Mouse (Mus musculus) left cerebral cortex, postnatal 14 days (tissue): ENCODE results near the gene Rora. TPM values are rescaled to one million over a fixed set of nuclear protein-coding genes. Genes with fewer than 3 reads are reported as not detected.

ENCODE experiments used
- DNase-seq, 2 experiments: peaks; one replicate each; pipeline ENCODE4 v3.0.0; 2021 to 2022; ENCODE audit warnings: low spot score in 2 of 2, mixed read lengths in 1 of 2
- intact Hi-C: fragments of 180-260 bp; cut with DNase I; formaldehyde crosslinking; loops from one replicate; pipeline ENCODE4 v1.15.1; 2025
- total RNA-seq, 2 experiments: library from RNA; stranded (reverse); gene quantifications; 2 replicates each; pipeline ENCODE4 v1.2.3; 2021

Rora gene
- total RNA-seq, 2 experiments from 2014 or later: 50.0 to 66.1 TPM

- no peak for DNase-seq
- intact Hi-C loops: no loop called here
Measured at GRCm38 (mm10) chr9:68850321-68850720, 196.7 kb downstream of the Rora start.

DNA sequence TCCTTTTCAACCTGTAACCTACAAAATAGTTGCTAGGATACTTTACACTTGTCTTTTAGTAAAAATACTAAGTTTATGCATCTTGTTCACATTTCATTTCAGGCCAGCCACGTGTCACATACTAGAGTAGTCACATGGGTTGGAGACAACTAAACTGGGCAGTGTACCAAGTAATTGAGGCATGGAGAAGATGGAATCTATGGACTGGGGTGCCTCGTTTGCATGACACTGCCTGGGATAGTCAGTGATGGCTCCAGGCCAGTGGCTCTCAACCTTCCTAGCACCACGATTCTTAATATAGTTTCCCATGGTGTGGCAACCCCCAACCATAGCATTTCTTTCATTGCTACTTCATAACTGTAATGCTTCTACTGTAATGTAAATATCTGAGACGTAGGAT lies 198.6 kb downstream of the Rora start:
- DNase-seq: no peak
- intact Hi-C loops: no loop called here

GRCm38 (mm10) chr9:68852934-68853333 lies 199.3 kb downstream of the Rora start:
- intact Hi-C loops: no loop called here
- no peak for DNase-seq

- intact Hi-C loops: no loop called here
- no peak for DNase-seq
Measured at GRCm38 (mm10) chr9:68859500-68859899, 205.9 kb downstream of the Rora start.

DNA sequence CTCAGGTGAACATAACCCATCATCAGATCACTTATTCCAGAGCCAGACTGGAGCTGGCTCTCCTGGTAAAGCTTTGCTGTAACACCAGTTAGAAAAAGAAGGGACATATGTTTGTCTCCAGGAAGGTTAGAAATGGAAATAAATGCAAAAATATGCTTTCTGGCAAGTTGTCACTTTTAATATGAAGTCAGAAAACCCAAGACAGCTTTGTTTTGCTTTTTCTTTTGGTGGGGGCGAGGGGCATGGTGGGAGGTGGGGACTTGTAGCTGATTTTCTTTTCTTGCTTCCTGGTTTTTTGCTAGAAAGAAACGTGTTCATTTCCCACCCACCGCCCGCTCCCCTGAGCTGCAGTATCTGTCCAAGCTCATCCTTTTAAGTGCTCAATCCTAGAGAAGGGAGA lies 212.7 kb downstream of the Rora start:
- intact Hi-C loops: no loop called here

DNA sequence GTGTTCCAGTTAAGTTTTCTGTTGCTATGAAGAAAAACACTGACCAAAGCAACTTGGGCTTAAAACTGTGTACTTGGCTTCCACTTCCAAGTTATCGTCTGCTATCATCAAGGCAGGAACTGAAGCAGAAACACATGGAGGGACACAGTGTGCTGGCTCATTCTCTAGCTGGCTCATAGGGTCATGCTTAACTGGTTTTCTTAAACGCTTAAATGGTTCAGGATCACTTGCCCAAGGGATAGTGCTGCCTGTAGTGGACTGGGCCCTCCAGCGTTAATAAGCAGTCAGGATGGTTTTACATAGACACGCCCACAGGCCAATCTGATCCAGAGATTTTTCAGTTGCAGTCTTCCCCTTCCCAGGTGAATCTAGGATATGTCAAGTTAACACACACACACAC lies 220.3 kb downstream of the Rora start:
- intact Hi-C loops: no loop called here
- no peak for DNase-seq

More for the DNA sequence above, 212.7 kb downstream of the Rora start:
- DNase-seq: peak in 1 of 2 experiments; percentile 56

DNA sequence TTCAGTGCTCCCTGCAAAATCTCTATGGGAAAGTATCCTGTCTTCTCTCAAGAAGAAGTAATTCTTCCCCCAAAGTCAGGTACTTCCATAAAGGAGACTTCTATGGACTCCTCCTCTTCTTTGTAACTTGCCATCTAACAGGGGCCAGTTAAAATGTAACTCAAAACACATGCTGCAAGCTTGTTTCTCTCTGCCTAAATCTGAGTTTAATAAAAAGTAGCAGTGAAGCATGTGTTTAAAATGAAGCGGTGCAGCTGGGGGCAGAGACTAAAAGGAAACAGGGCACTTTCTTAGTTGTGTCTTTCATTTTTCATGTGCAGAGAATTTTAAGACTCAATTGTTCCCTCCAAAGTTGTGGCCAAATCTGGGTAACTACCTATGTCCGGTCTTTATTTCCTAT lies 221.0 kb downstream of the Rora start:
- intact Hi-C loops: no loop called here
- no peak for DNase-seq

- intact Hi-C loops: no loop called here
- peak in 1 of 2 experiments; percentile 34 for DNase-seq
Measured at GRCm38 (mm10) chr9:68875791-68876190, 222.2 kb downstream of the Rora start.

- DNase-seq: no peak
- intact Hi-C loops: no loop called here
Measured at GRCm38 (mm10) chr9:68876289-68876688, 222.7 kb downstream of the Rora start.

DNA sequence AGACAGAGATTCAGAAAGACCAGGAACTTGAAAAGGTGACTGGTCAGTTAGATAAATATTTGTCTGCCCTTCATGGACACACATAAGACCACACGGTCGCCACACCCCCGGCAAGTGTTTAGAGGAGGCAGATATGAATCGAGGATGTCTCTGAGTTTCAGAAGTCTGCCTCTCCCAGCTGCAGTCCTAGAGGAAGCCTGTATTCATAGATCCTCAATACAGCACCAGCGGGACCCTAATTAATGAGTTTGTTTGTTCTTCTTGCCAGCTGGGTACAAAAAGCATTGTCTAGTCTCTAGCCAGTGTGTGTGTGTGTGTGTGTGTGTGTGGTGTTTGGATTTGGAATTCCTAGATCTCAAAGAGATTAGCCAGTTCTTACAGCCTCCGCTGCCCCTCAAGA lies 228.3 kb downstream of the Rora start:
- intact Hi-C loops: no loop called here
- DNase-seq: peak in 1 of 2 experiments; percentile 59

- no peak for DNase-seq
- intact Hi-C loops: no loop called here
Measured at GRCm38 (mm10) chr9:68883005-68883404, 229.4 kb downstream of the Rora start.

DNA sequence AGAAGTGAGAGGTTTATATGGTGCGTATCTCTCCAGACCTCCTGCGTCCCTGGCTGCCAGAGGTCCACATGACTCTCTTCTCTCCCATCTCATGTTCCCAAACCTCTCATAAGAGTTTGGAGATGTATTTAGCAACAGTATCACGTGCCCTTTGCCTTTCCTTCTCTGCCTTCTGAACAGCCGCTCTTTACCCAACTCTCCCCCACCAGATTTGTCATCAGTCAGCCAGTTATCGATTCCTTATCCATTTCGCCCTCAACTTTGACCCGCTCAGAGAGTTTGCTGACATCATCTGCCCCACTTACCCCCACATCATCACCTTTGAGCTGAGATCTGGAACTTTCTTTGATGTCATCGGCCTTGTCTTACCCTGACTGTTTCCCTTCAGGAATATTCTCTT lies 230.1 kb downstream of the Rora start:
- intact Hi-C loops: no loop called here
- DNase-seq: no peak

GRCm38 (mm10) chr9:68884451-68885035 lies 231.0 kb downstream of the Rora start:
- intact Hi-C loops: no loop called here
- DNase-seq: peak; percentile 33 to 36

GRCm38 (mm10) chr9:68888670-68889069 lies 235.1 kb downstream of the Rora start:
- intact Hi-C loops: no loop called here
- DNase-seq: peak; percentile 64 to 68

- intact Hi-C loops: no loop called here
- DNase-seq: no peak
Measured at GRCm38 (mm10) chr9:68891431-68891830, 237.8 kb downstream of the Rora start.

DNA sequence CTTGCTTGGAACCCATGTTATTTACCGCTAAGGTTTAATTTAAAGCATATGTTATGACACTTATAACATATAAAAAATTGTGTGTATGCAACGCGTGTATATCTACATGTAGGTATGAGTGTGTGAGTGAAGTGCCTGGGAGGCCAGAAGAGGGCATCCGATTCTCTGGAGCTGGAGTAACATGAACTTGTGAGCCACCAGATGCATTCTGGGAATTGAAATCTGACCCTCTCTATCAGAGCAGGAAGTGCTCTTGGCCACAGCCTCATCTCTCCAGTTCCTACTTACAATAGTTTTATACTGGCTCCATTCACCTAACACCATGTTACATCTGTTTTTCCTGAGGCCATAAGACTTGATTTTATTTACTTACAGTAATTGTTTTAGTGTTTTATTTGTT lies 238.8 kb downstream of the Rora start:
- intact Hi-C loops: no loop called here
- no peak for DNase-seq

DNA sequence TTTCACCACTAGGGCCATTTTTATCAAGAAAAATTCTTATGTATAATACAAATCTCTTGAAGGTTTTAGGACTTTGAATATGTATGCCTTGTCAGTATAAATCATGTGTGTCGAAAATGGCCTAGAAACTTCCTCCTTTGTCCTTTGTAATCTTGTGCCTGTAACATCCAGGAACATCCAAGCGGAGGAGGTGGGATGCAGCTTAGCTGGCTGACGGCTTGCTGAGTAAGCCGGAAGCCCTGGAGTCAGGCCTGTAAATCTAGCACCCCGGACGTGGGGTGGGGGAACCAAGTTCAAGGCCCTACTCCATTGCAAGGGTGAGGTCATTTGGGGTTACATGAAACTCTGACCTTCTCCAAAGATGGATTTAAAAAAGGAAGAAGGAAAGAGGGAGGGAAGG lies 239.3 kb downstream of the Rora start:
- no peak for DNase-seq
- intact Hi-C loops: no loop called here

GRCm38 (mm10) chr9:68898286-68898685 lies 244.7 kb downstream of the Rora start:
- no peak for DNase-seq
- intact Hi-C loops: no loop called here

- DNase-seq: peak in 1 of 2 experiments; percentile 20
- intact Hi-C loops: no loop called here
Measured at GRCm38 (mm10) chr9:68899525-68900222, 246.1 kb downstream of the Rora start.

GRCm38 (mm10) chr9:68906361-68906883 lies 252.8 kb downstream of the Rora start:
- intact Hi-C loops: no loop called here

More at GRCm38 (mm10) chr9:68906361-68906883, 252.8 kb downstream of the Rora start:
- no peak for DNase-seq
